1 mouse cellular context compared by ENCODE assay signal in the genomic region with DNA sequence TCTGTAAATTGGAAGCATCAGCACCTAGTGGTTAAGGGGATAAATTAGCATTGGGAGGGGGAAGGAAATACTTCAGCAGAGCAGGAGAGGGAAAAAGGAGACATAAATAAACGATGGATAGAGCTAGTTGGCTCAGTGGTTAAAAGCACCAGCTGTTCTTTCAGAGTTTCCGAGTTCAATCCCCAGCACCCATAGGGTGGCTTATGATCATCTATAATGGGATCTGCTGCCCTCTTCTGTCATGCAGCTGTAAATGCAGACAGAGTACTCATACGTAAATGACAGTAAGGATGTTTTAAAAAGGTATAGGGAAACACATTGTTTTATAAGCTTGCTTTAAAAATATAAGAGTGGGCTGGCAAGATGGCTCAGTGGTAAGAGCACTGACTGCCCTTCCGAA.
TF ChIP-seq lines count a peak whose summit lies in the region.

No protein-coding gene starts in this region.

TF ChIP-seq in CH12.LX, 34 proteins besides CTCF, POLR2A, EP300 and RAD21:
- TF ChIP-seq HCFC1 (IDR thresholded peaks at IDR 0.05; ENCODE audit: low read depth, low read length): no peak
- no peak for TF ChIP-seq MYC (IDR thresholded peaks at IDR 0.05; ENCODE audit: low read depth, low read length)
- no peak for TF ChIP-seq PAX5 (IDR thresholded peaks at IDR 0.05; ENCODE audit: low read length)
- no peak for TF ChIP-seq JUND (conservative IDR thresholded peaks at IDR 0.05; ENCODE audit: low read depth, low read length)
- no peak for TF ChIP-seq NELFE (IDR thresholded peaks at IDR 0.05; ENCODE audit: low read depth, low read length)
- TF ChIP-seq IRF4 (IDR thresholded peaks at IDR 0.05; ENCODE audit: low read depth, low read length): peak; percentile 60; the same call in 1 of the 2 replicates
- no peak for TF ChIP-seq KAT2A (IDR thresholded peaks at IDR 0.05; ENCODE audit: insufficient replicate concordance, low read length)
- TF ChIP-seq E2F4 (IDR thresholded peaks at IDR 0.05; ENCODE audit: insufficient replicate concordance, low read depth, low read length): 0 out of 2 replicates have a peak, but pooled peaks have one; percentile 27
- TF ChIP-seq ZMIZ1 (IDR thresholded peaks at IDR 0.05; ENCODE audit: low read depth, low read length): no peak
- TF ChIP-seq MAFK (IDR thresholded peaks at IDR 0.05; ENCODE audit: insufficient replicate concordance, low read length): no peak
- no peak for TF ChIP-seq RCOR1 (conservative IDR thresholded peaks at IDR 0.05; ENCODE audit: low read depth, low read length)
- TF ChIP-seq POLR2AphosphoS2 (IDR thresholded peaks at IDR 0.05; ENCODE audit: low read depth, low read length): no peak
- TF ChIP-seq MEF2A (IDR thresholded peaks at IDR 0.05; ENCODE audit: borderline replicate concordance, low read depth, low read length): no peak
- no peak for TF ChIP-seq CHD2 (IDR thresholded peaks at IDR 0.05; ENCODE audit: low read length)
- TF ChIP-seq SIN3A (IDR thresholded peaks at IDR 0.05; ENCODE audit: low read length): no peak
- peak; percentile 86 for TF ChIP-seq ZC3H11A (IDR thresholded peaks at IDR 0.05; ENCODE audit: low read depth, low read length)
- TF ChIP-seq ETS1 (conservative IDR thresholded peaks at IDR 0.05; ENCODE audit: low read depth, low read length): no peak
- TF ChIP-seq ELF1 (IDR thresholded peaks at IDR 0.05; ENCODE audit: low read depth, low read length): no peak
- no peak for TF ChIP-seq CHD1 (IDR thresholded peaks at IDR 0.05; ENCODE audit: low read depth, low read length)
- no peak for TF ChIP-seq ZNF384 (IDR thresholded peaks at IDR 0.05; ENCODE audit: low read depth, low read length)
- TF ChIP-seq TCF12 (IDR thresholded peaks at IDR 0.05; ENCODE audit: low read depth, low read length): no peak
- TF ChIP-seq SMC3 (IDR thresholded peaks at IDR 0.05; ENCODE audit: low read depth, low read length): peak; percentile 98
